Mouse (Mus musculus) ovary, adult 18-20 months (tissue): ENCODE results near the gene Fbxw5.
A peak's percentile ranks its signal among the peaks of the same experiment; 100 is the strongest.
"Not testable (repeated sequence)": the region's sequence is repeated elsewhere in the genome, so short reads cannot be mapped to it uniquely, and the experiment has no call there.

Experiments used
- DNase-seq: peaks from one replicate; pipeline ENCODE4 v3.0.0; 2022; ENCODE audit warnings: low spot score, mixed read lengths

Gene Fbxw5

DNA sequence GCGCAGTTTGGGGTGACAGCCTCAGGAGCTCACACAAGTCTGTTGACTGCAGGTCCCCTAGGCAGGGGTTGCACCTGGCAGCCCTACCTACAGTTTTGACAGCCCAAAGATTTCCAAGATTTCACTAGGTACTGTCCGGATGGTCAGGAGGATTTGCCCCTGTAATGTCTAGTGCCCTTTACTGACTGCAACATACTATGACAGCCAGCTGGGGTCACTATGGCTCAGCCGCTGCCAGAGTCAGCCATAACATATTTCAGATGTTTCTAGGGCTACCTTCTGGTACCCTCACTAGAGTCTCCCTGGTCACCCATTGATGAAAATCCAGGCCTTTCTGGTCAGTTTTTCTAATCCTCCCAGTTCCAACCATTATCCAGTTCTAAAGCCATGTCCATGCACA is 9.4 kb downstream of the Fbxw5 start:
- DNase-seq = no peak

DNA sequence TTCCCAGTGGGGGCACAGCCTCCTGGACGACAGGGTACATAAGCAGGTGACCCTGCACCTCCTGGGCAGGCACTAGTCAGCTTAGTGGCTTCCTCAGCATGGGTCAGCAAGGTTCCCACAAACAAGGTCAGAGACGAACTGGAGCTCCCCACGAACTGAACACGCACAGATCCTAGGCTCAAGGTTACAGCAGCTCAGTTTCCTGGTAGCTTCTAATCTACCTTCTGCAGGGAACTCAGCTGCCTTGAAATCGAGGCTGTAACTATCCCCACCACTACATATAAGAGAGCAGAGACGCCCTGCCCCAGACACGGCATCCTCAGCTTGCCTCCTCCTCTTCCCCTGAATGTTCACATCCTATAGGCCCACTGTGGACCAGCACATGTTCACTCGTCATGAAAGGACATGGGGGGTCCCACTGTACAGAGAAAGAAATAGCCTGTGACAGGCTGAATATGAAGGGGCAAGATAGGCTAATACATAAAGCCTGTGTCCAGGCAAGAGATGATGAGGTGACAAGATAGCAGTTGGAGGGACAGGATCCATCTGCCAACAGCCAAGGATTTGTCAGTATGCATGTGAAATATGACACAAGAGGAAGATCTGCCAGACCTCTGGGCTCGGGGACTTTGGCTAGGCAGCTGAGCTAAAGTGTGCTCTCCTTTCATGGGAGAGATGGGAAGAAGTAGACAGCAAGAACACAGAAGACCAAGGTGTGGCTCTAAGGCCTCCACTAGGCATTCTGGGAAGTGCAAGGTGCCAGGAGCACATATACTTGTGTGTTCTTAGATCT is 26.2 kb downstream of the Fbxw5 start:
- no peak for DNase-seq

DNA sequence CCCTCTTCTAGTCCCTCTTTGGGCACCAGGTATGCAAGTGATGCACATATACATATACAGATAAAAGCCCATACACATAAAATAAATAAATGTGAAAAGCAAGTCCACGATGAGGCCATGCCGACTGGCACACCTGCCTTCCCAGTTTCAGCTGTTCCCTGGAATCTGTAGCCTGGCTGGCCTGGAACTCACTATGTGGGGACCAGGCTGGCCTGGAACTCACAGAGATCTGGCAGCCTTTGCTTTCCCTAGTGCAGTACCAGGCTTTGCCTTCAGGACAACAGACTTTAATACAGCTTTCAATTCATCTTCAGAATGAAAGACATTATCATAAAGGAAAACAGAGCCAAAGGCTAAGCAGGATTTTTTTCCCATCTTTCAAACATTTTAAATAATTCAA is 33.2 kb downstream of the Fbxw5 start:
- DNase-seq = no peak

DNA sequence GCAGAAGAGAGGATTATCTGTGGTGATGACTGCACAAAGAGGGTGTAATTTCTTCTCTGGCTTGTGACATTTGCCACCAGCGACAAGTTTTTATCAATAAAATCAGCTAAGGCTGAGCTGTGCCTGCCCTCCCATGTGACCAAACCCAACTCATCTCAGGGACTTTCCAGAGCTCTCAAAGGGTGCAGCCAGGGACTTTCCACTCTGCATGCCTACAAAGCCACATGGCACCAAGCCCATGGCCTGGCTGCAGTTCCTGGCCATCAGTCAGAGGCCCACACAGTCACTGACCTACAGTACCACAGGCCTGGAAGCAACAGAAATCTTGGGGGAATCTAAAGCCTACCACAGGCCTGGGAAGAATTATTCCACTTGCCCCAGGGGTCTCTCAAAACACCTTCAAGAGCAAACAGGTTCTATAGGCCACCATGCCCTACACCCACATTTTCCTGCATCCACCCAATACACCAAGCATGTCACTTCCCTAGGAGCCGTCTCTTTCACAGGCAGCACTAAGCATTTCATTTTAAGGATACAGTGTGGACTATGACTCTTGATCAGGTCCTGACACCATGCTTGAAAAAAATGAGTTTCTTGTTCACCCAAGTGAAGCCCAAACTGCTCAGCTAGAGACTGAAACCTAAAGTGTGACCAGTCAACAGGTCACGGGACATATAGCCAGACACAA is 33.8 kb downstream of the Fbxw5 start:
- DNase-seq = peak; percentile 78

DNA sequence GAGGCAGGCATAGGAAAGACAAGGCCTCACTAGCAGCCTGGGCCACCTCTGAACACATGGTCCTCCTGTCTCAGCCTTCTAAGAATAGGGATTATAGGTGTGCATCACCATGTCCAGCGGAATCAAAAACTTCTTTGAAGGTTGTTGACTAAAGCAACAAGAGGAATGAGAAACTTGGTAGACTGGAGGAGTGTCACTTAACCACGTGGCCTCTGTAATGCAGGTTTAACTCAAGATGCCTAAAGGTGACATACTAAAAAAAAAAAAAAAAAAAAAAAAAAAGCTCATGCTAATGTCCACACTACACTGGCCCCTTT is 34.3 kb downstream of the Fbxw5 start:
- DNase-seq = no peak

DNA sequence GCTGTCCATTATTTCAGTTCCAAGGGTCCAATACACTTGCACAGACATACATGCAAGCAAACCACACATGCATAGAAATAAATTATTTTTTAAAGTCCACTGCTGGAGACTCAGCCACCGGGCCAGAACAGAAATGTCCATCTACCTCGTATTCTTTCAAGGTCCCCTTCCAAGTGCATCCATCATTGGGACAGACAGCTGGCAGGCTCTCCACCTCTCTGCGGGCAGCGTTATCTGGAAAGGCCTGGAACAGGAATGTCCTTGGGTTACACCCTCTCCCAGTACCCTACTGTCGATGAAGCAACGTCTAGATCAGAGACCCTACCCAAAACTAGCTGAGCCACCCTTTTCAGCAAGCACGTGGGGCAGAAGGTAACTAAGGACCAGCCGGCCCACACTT is 36.0 kb downstream of the Fbxw5 start:
- peak; percentile 34 for DNase-seq

DNA sequence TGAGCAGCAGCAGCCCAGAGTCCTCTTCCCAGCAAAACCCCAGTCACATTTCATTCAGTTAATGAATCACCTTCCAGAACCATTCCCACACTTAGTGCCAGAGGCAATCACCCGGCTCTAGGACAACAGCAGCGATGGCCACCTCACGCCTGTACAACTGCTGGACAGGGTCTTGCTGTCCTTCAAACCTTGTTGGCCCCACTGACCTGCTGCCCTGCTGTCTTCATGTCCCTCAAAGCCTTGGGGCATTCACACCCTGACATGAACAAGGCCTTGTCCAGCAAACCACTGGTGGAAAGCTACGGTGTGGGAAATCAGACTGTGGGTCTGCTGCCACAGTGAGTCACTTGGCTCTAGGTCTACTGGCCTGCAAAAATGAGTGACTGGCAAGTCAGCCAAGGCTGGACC is 40.0 kb downstream of the Fbxw5 start:
- DNase-seq = no peak

DNA sequence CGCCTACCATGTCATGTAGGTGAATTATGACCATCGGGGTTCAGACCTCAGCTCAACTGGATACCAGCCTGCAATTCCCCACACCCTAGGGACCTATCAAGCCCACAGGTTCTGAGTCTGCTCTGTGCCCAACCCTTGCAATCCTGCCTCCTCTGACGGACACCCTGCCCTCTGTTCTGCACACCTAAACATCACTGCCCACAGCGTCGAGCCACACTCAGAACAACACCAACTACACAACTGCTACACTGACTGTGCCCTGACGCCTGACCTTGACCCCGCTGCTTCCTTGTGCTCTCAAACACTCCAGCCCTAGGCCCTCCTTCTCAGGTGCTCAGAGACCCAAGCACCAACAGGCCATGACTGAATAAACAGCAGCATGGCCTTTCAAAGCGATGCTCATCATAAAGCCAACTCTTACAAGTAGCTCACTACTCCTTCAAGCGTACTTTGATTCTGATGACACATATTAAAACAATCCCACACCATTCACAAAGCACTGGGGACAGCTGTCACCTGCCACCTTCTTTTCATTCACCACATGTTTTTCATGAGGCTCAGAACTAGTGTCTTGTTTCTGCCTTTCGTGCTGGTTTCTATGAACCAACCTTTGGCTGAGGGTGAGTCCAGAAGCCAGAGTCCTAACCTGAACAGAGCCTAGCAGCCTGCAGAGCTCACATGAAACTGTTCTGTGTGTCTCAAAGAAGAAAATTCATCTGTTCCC is 41.3 kb downstream of the Fbxw5 start:
- DNase-seq = no peak

DNA sequence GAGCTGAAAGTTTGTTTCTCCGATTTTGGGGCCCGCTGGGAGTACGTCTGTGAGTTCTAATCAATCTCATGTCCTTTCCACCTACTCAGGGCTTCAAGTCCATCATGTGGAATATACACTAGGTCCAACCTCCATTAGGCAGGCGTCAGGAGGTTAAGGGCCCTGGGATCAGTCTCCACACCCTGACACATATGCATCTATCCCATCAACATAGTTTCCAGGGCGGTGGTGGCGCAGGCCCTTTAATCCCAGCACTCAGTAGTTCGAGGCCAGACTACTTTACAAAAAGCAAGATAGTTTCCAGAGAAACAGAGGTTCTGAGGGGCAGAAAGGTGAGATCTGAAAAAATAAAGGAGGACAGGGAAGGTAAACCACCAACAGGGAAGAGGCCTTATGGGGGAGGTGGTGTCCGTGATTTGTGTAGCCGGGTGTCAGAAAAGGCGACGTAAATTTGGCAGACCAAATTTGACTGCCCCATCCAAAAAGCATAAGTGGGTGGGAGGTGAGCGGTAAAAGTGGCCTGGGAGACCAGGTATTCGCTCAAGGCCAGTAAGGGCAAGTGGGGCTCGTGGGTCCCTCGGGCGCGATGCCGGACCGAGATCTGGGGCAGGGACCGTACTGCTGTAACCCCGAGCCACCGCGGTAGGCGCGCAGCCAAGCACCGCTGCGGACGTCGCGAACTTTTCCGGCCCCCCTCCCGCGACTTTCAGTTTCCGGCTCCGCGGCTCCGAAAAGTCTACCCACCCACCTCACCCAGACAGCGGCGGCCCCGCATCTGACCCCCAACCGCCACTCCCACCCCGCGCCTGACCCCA is 45.7 kb downstream of the Fbxw5 start:
- DNase-seq = no peak

DNA sequence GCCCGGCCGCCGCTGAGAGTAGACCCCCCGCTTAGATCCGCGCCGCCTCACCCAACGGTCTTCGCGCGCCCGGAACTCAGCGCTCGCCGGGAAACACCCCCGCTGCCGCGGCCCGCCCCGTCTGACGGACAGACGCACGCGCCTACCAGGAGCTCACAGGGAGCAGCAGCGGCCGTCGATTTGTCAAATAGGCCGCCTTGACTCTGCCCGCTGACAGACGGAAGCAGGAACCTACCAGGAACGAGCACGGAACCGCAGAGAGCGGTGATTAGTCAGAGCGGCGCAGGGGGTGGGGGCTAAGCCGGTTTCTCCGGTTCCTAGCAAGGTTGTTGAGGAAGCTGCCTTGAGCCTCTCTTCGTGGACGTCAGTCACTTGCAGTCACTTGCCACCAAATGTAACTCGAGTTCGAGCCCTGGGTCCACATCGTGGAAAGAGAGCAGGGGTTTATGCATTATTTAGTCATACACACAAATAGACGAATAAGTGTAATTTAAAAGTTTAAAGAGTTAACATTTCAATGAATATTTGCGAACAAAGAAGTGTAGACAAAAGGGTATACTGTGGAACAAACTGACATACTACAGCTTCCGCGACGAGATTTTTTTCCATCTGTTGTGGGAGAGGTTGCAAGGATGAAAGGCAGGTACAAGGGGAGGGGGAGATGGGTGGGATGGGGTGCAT is 46.4 kb downstream of the Fbxw5 start, which contains the start of gene Traf2:
Gene Traf2, minus strand, starts transcription at position 130 of the 681 bp plus-strand sequence.
- peak; percentile 98 for DNase-seq

DNA sequence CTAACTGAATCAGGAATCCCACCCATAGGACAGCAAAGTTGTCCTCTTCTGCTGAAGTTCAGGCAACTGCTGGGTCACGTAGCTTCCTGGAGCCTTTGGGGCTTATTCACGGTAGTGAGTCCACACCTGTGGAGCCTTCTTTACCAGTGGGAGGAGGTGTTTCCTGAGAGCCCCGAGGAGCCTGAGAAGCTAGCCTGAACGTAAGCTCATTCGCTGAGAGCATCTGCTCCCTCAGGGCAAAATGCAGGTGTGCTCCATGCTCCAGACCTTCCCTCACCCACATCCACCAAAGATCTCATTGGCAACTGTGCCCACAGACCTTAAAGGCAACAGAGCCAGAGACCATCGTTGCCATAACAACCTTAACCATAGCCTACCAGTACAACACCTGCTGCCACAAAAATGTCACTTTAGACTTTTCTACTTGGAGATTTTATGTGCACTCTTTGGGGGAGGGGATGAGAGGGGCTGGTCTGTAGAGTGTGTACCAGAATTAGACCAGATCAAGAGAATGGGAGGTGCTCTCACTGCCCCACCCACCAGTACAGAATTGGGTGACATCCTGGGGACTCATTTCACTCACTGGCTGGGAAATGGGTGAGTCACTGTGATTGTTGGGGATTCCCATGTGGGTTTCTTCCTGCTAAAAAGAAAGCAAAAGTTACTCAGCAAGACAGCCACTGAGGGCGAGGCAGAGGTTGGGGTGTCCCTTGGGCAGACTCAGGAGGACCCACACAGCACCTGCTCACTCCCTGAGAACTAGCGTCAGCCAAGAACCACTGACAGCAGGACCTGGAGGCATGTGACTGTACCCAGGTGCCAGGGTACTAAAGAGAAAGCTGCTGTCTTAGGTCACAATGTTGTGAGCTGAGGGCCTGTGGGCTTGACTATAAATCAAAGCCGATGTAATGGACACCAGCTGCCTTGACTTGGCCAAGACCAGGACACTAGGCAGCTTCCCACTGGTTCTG is 48.8 kb downstream of the Fbxw5 start:
- no peak for DNase-seq

DNA sequence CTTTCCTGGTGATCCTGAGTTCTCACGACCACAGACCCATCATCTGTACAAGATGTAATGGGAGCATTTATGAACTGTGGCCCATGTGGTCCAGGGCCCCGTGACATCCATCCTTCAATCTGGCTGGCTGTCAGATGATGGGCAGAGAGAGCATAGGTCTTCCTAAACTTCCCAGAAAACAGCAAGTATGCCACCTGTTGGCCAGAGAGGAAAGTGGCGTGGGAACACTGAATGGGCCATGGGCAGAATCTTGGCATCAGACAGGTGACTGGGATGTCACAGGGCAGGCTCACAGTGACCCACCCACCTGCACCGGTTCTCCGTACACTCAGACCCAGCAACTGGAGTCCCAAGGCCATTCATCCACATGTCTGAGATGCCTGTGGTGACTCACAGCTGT is 50.6 kb downstream of the Fbxw5 start:
- DNase-seq = no peak

DNA sequence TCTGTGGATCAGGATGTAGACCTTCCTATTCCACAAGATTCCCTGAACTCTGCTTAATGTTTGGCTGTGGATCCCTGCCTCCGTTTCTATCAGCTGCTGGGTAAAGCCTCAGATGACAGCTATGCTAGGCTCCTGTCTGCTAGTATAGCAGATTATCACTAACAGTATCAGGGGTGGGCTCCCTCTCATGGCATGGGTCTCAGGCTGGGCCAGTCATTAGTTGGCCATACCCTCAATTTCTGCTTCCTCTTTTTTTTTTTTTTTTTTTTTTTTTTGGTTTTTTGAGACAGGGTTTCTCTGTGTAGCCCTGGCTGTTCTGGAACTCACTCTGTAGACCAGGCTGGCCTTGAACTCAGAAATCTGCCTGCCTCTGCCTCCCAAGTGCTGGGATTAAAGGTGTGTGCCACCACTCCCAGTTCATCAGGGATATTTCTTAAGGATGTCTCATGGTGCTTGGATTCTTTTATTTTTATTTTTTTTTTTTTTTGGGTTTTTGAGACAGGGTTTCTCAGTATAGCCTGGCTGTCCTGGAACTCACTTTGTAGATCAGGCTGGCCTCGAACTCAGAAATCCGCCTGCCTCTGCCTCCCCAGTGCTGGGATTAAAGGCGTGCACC is 52.7 kb downstream of the Fbxw5 start:
- DNase-seq = not testable (repeated sequence)
